23 mouse cellular contexts compared by ENCODE assay signal in the genomic region with DNA sequence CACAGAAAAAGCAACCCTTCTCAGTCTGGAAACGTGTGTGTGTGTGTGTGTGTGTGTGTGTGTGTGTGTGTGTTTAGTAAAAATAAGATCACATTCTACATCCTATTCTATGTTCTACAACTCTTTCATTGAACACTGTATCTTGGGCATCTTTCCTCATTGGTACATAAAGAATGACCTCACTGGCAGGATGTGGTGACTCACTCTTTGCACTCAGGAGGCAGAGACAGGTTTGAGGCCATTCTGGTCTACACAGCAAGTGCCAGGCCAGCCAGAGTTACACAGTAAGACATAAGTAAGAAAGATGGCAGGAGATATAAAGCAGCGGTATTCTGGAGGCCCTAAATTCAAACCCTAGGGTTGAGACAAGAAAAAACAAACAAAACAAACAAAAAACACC. TPM values are rescaled to one million over a fixed set of nuclear protein-coding genes. Genes with fewer than 3 reads are reported as not detected.
DNase-seq lines count a peak whose midpoint lies in the region; ATAC-seq and TF ChIP-seq lines count a peak whose summit lies in the region.
"Had no signal": no experiment of that assay in that cellular context is flagged by ENCODE, and none has a peak within 500 bp of the region (broad histone marks: within the 10 kb centered on the region; RNA-seq: fewer than 3 reads in every experiment).

No protein-coding gene starts in this region.

- TF ChIP-seq CTCF in liver, postnatal 0 days (IDR thresholded peaks at IDR 0.05; ENCODE audit: low read depth), result no peak

- H3K27ac ChIP-seq in liver, embryonic 12.5 days, result peak overlapping the region; percentile 75
- no peak overlapping the region for H3K27ac ChIP-seq in liver, embryonic 11.5 days (ENCODE audit: low read depth, low read length)
- H3K27ac ChIP-seq in liver, postnatal 0 days (ENCODE audit: low read depth), result 0 out of 2 replicates have a peak overlapping the region, but pooled peaks have one; percentile 13
- H3K27ac ChIP-seq: embryonic facial prominence, embryonic 12.5 days; forebrain, embryonic 12.5 days; gastrocnemius, adult 2 months; heart, embryonic 13.5 days; hindbrain, embryonic 12.5 days had no signal

- no peaks in the 10 kb centered on the region for H3K27me3 ChIP-seq in liver, embryonic 12.5 days (replicated peaks)
- no peaks in the 10 kb centered on the region for H3K27me3 ChIP-seq in liver, embryonic 11.5 days (replicated peaks; ENCODE audit: control insufficient read depth, insufficient read depth, low read length)
- no peaks in the 10 kb centered on the region for H3K27me3 ChIP-seq in liver, postnatal 0 days (ENCODE audit: insufficient read depth, low read length)
- H3K27me3 ChIP-seq: embryonic facial prominence, embryonic 12.5 days; forebrain, embryonic 12.5 days; heart, embryonic 13.5 days; hindbrain, embryonic 12.5 days; Patski had no signal

- no peak for ATAC-seq in liver, embryonic 12.5 days
- no peak for ATAC-seq in liver, embryonic 11.5 days (replicated peaks; ENCODE audit: low FRiP score)
- ATAC-seq in CD4-positive, CD25-positive, alpha-beta regulatory T cell, adult 4 months, result peak; percentile 68
- peak; percentile 57; the same call in 1 of the 2 replicates for ATAC-seq in erythroblast, adult 5-6 weeks (replicated peaks; ENCODE audit: low FRiP score, poor library complexity, severe bottlenecking)
- ATAC-seq in liver, postnatal 0 days, result no peak
- ATAC-seq in frontal cortex, adult (ENCODE audit: low TSS enrichment), result no peak
- no peak for ATAC-seq in monocyte, adult 5-6 weeks (replicated peaks; ENCODE audit: insufficient number of reproducible peaks, low FRiP score, low TSS enrichment, poor library complexity, severe bottlenecking)
- ATAC-seq: forebrain, embryonic 16.5 days; hindbrain, embryonic 16.5 days; inflammation-experienced regulatory T-cells, adult 6 months; Patski had no signal

- H3K4me3 ChIP-seq in liver, embryonic 12.5 days, result no peak overlapping the region
- H3K4me3 ChIP-seq in liver, embryonic 11.5 days (ENCODE audit: low read depth, low read length), result no peak overlapping the region
- no peak overlapping the region for H3K4me3 ChIP-seq in liver, postnatal 0 days (ENCODE audit: low read depth, low read length)
- H3K4me3 ChIP-seq: embryonic facial prominence, embryonic 12.5 days; forebrain, embryonic 12.5 days; gastrocnemius, adult 2 months; heart, embryonic 13.5 days; hindbrain, embryonic 12.5 days had no signal

- H3K4me1 ChIP-seq in liver, embryonic 12.5 days, result peaks cover 32% of the 10 kb centered on the region
- peaks cover 5% of the 10 kb centered on the region; the same call in 1 of the 2 replicates for H3K4me1 ChIP-seq in liver, embryonic 11.5 days (replicated peaks; ENCODE audit: control insufficient read depth, insufficient read depth, low read length)
- no peaks in the 10 kb centered on the region for H3K4me1 ChIP-seq in liver, postnatal 0 days (ENCODE audit: insufficient read depth)
- H3K4me1 ChIP-seq: embryonic facial prominence, embryonic 12.5 days; forebrain, embryonic 12.5 days; heart, embryonic 13.5 days; hindbrain, embryonic 12.5 days had no signal

- no peaks in the 10 kb centered on the region for H3K36me3 ChIP-seq in liver, embryonic 12.5 days
- H3K36me3 ChIP-seq in liver, embryonic 11.5 days (ENCODE audit: control insufficient read depth, insufficient read depth, low read length), result no peaks in the 10 kb centered on the region
- no peaks in the 10 kb centered on the region for H3K36me3 ChIP-seq in liver, postnatal 0 days (replicated peaks; ENCODE audit: insufficient read depth, low read length)
- H3K36me3 ChIP-seq: embryonic facial prominence, embryonic 12.5 days; forebrain, embryonic 12.5 days; heart, embryonic 13.5 days; hindbrain, embryonic 12.5 days had no signal

- 41% methylated on average over 2 of the region's 2 CpGs for WGBS in liver, embryonic 12.5 days (ENCODE audit: insufficient replicate concordance)
- WGBS in liver, embryonic 11.5 days, result 54% methylated on average over 2 of the region's 2 CpGs
- WGBS in liver, postnatal 0 days (ENCODE audit: insufficient replicate concordance), result 69% methylated on average over 2 of the region's 2 CpGs

- peak overlapping the region; percentile 25; the same call in 1 of the 2 replicates for H3K9ac ChIP-seq in liver, embryonic 12.5 days
- no peak overlapping the region for H3K9ac ChIP-seq in liver, embryonic 11.5 days (ENCODE audit: low read depth, low read length)
- H3K9ac ChIP-seq in liver, postnatal 0 days (replicated peaks), result no peak overlapping the region
- H3K9ac ChIP-seq: embryonic facial prominence, embryonic 12.5 days; forebrain, embryonic 12.5 days; heart, embryonic 13.5 days; hindbrain, embryonic 12.5 days had no signal

- H3K9me3 ChIP-seq in liver, embryonic 12.5 days (replicated peaks), result no peaks in the 10 kb centered on the region
- no peaks in the 10 kb centered on the region for H3K9me3 ChIP-seq in liver, embryonic 11.5 days (ENCODE audit: control insufficient read depth, low read length)
- no peaks in the 10 kb centered on the region for H3K9me3 ChIP-seq in liver, postnatal 0 days (ENCODE audit: low read length)
- H3K9me3 ChIP-seq: forebrain, embryonic 12.5 days; heart, embryonic 13.5 days; hindbrain, embryonic 12.5 days had no signal

- H3K4me2 ChIP-seq in liver, embryonic 12.5 days, result peak overlapping the region; percentile 37; the same call in 1 of the 2 replicates
- no peak overlapping the region for H3K4me2 ChIP-seq in liver, embryonic 11.5 days
- no peak overlapping the region; the same call in 1 of the 2 replicates for H3K4me2 ChIP-seq in liver, postnatal 0 days (ENCODE audit: low read depth, low read length)
- H3K4me2 ChIP-seq: embryonic facial prominence, embryonic 12.5 days; forebrain, embryonic 12.5 days; heart, embryonic 13.5 days; hindbrain, embryonic 12.5 days had no signal

- DNase-seq in liver, embryonic 11.5 days (ENCODE audit: low spot score), result no peak
- DNase-seq in liver, postnatal 0 days, result no peak
- no peak for DNase-seq in urinary bladder, postnatal 10 days (ENCODE audit: low spot score)
- DNase-seq: adrenal gland, adult 8-10 months; cerebellum, adult 11 months; cerebellum, adult 8-10 months; cerebellum, postnatal 14 days; gastrocnemius, adult 2 months; gastrocnemius, postnatal 25 days; heart, postnatal 4 days had no signal

- no peak for TF ChIP-seq EP300 in liver, postnatal 0 days (IDR thresholded peaks at IDR 0.05; ENCODE audit: low read depth)

RNA-seq across cellular contexts. Expression of gene Gapvd1, which starts 7.8 kb away (rescaled TPM):
- 87.3 and 93.7 TPM in 2 replicates for polyA plus RNA-seq in liver, embryonic 12.5 days (2016; fragmentation: Nextera tagmentation; extraction: Ambion mirVana)
- 80.3 and 88.3 TPM in 2 replicates for polyA plus RNA-seq in liver, embryonic 11.5 days (2014; fragmentation: Nextera tagmentation; extraction: Ambion mirVana)
- polyA plus RNA-seq in CD4-positive, CD25-positive, alpha-beta regulatory T cell, adult 4 months (2017; shearing (Covaris generic)), result 10 to 100 TPM; 53.4 to 55.7 TPM
- total RNA-seq in erythroblast, adult 5-6 weeks (2015; ENCODE audit: low replicate concordance), result 308 and 329 TPM in 2 replicates
- total RNA-seq in erythroblast, adult 5-6 weeks (2017; ENCODE audit: low replicate concordance), result 761 and 1,292 TPM in 2 replicates
- polyA plus RNA-seq in liver, postnatal 0 days (2015; fragmentation: Nextera tagmentation; extraction: Ambion mirVana), result 37.1 and 39.0 TPM in 2 replicates
- total RNA-seq in monocyte, adult 5-6 weeks (2017), result 98.2 to 140 TPM (median 107 TPM) in 3 replicates

RNA-seq across cellular contexts. Expression of gene Hspa5, which starts 8.9 kb away (rescaled TPM):
- polyA plus RNA-seq in liver, embryonic 12.5 days (2016; fragmentation: Nextera tagmentation; extraction: Ambion mirVana), result 656 and 672 TPM in 2 replicates
- 964 and 1,028 TPM in 2 replicates for polyA plus RNA-seq in liver, embryonic 11.5 days (2014; fragmentation: Nextera tagmentation; extraction: Ambion mirVana)
- 100 to 1,000 TPM; 536 to 586 TPM for polyA plus RNA-seq in CD4-positive, CD25-positive, alpha-beta regulatory T cell, adult 4 months (2017; shearing (Covaris generic))
- 229 and 240 TPM in 2 replicates for total RNA-seq in erythroblast, adult 5-6 weeks (2015; ENCODE audit: low replicate concordance)
- 904 and 907 TPM in 2 replicates for total RNA-seq in erythroblast, adult 5-6 weeks (2017; ENCODE audit: low replicate concordance)
- polyA plus RNA-seq in liver, postnatal 0 days (2015; fragmentation: Nextera tagmentation; extraction: Ambion mirVana), result 384 and 424 TPM in 2 replicates
- 1,019 to 1,135 TPM (median 1,112 TPM) in 3 replicates for total RNA-seq in monocyte, adult 5-6 weeks (2017)

RNA-seq across cellular contexts. Expression of gene Rabepk, which starts 36.8 kb away (rescaled TPM):
- 32.5 and 33.2 TPM in 2 replicates for polyA plus RNA-seq in liver, embryonic 12.5 days (2016; fragmentation: Nextera tagmentation; extraction: Ambion mirVana)
- 43.5 and 56.5 TPM in 2 replicates for polyA plus RNA-seq in liver, embryonic 11.5 days (2014; fragmentation: Nextera tagmentation; extraction: Ambion mirVana)
- 10 to 100 TPM; 49.8 to 60.5 TPM for polyA plus RNA-seq in CD4-positive, CD25-positive, alpha-beta regulatory T cell, adult 4 months (2017; shearing (Covaris generic))
- total RNA-seq in erythroblast, adult 5-6 weeks (2015; ENCODE audit: low replicate concordance), result 1.2 and 7.1 TPM in 2 replicates
- 10.1 and 10.2 TPM in 2 replicates for total RNA-seq in erythroblast, adult 5-6 weeks (2017; ENCODE audit: low replicate concordance)
- 17.0 and 20.4 TPM in 2 replicates for polyA plus RNA-seq in liver, postnatal 0 days (2015; fragmentation: Nextera tagmentation; extraction: Ambion mirVana)
- 11.9 to 17.3 TPM (median 17.2 TPM) in 3 replicates for total RNA-seq in monocyte, adult 5-6 weeks (2017)

Comparison
In these comparisons a context has a peak if more than half of its experiments do, and no peak if none do; other contexts are left out.
1. ATAC-seq: peak in CD4-positive, CD25-positive, alpha-beta regulatory T cell, adult 4 months (single experiment) and erythroblast, adult 5-6 weeks (single experiment); none in liver, embryonic 12.5 days (single experiment), liver, embryonic 11.5 days (single experiment), liver, postnatal 0 days (single experiment), frontal cortex, adult (single experiment) and monocyte, adult 5-6 weeks (single experiment).